Comparison of ENCODE assay signal across 20 mouse cellular contexts in the genomic region with DNA sequence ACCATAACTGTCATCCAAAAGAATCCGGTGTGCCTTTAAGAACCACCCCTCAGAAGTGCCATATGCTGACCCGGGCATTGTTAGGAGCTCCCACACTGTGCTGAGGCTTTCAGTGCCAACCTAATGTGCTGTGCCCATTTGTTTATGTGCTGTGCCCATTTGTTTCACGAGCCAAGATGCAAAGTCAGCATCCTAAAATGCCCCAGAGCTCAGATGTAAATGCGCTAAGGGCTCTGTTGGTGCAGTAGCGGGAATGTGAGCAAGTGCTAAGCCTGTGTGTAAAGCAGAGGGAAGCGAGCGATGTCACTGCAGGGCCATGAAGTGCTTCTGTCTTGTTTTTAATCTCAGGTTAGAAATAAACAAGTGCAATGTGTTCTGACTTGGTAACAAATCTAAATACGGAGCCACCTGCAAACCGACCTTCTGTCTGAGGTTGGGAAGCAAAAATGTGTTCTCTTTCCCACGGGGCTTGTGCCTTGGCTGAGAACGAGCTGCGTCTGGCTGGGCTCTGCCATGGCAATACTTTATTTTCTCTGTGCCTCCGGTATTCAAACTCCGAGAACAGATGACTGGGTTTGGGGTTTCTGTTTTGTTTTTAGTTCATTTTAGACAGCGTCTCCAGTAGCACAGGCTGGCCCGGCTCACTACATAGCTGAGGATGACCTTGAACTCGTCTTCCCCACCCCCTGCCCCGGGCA.
DNase-seq lines count a peak whose midpoint lies in the region; ATAC-seq and TF ChIP-seq lines count a peak whose summit lies in the region.
"Had no signal": no experiment of that assay in that cellular context is flagged by ENCODE, and none has a peak within 500 bp of the region (broad histone marks: within the 10 kb centered on the region; RNA-seq: fewer than 3 reads in every experiment).

No protein-coding gene starts in this region.

- H3K9me3 ChIP-seq in forebrain, postnatal 0 days (ENCODE audit: low read length): no peaks in the 10 kb centered on the region
- H3K9me3 ChIP-seq in forebrain, embryonic 13.5 days (replicated peaks): no peaks in the 10 kb centered on the region
- no peaks in the 10 kb centered on the region for H3K9me3 ChIP-seq in intestine, postnatal 0 days (ENCODE audit: control insufficient read depth)
- H3K9me3 ChIP-seq: intestine, embryonic 15.5 days; limb, embryonic 15.5 days; midbrain, embryonic 12.5 days had no signal

- DNase-seq in forebrain, postnatal 0 days: peak; percentile 16
- DNase-seq in layer of hippocampus, adult 2 months (ENCODE audit: low spot score in 2 of 2): peak in 1 of 2 experiments; percentile 12
- DNase-seq in layer of hippocampus, adult 8-10 months (ENCODE audit: low spot score in 2 of 2): no peak
- peak; percentile 93 for DNase-seq in cerebellum, adult 11-12 months
- DNase-seq in cerebellum, postnatal 36 days: peak; percentile 76 to 84
- no peak for DNase-seq in natural killer cell, adult 2 months (ENCODE audit: low spot score in 2 of 2)
- DNase-seq: gastrocnemius, postnatal 10 days; heart, postnatal 36 days; kidney, postnatal 14 days; liver, postnatal 0 days; lung, postnatal 36 days; right cerebral cortex, postnatal 25 days; thymus, postnatal 36 days had no signal

- no peak overlapping the region for H3K4me2 ChIP-seq in forebrain, postnatal 0 days (ENCODE audit: low read depth)
- H3K4me2 ChIP-seq in forebrain, embryonic 13.5 days: no peak overlapping the region
- no peak overlapping the region for H3K4me2 ChIP-seq in intestine, postnatal 0 days (replicated peaks; ENCODE audit: low read depth)
- H3K4me2 ChIP-seq: heart, embryonic 11.5 days; intestine, embryonic 15.5 days; limb, embryonic 15.5 days; midbrain, embryonic 12.5 days had no signal

- H3K36me3 ChIP-seq in forebrain, postnatal 0 days (ENCODE audit: insufficient read depth): no peaks in the 10 kb centered on the region
- H3K36me3 ChIP-seq in forebrain, embryonic 13.5 days (ENCODE audit: poor library complexity, severe bottlenecking): peaks cover 3% of the 10 kb centered on the region; the same call in 1 of the 2 replicates
- H3K36me3 ChIP-seq in intestine, postnatal 0 days (ENCODE audit: control insufficient read depth, insufficient read depth): peaks cover 13% of the 10 kb centered on the region; the same call in 1 of the 2 replicates
- H3K36me3 ChIP-seq: intestine, embryonic 15.5 days; limb, embryonic 15.5 days; midbrain, embryonic 12.5 days had no signal

- H3K4me3 ChIP-seq in forebrain, postnatal 0 days (ENCODE audit: low read depth, low read length): no peak overlapping the region
- H3K4me3 ChIP-seq in forebrain, embryonic 13.5 days: no peak overlapping the region
- no peak overlapping the region for H3K4me3 ChIP-seq in layer of hippocampus, adult 2 months
- H3K4me3 ChIP-seq in intestine, postnatal 0 days (ENCODE audit: low read depth, low read length): no peak overlapping the region
- H3K4me3 ChIP-seq: intestine, embryonic 15.5 days; limb, embryonic 15.5 days; midbrain, embryonic 12.5 days had no signal

- WGBS in forebrain, postnatal 0 days: 67% methylated on average over 18 of the region's 18 CpGs
- WGBS in forebrain, embryonic 13.5 days: 90% methylated on average over 18 of the region's 18 CpGs
- WGBS in intestine, postnatal 0 days: 83% methylated on average over 18 of the region's 18 CpGs

- H3K4me1 ChIP-seq in forebrain, postnatal 0 days (ENCODE audit: insufficient read depth): no peaks in the 10 kb centered on the region
- no peaks in the 10 kb centered on the region for H3K4me1 ChIP-seq in forebrain, embryonic 13.5 days
- H3K4me1 ChIP-seq in intestine, postnatal 0 days (replicated peaks; ENCODE audit: control insufficient read depth, insufficient read depth, low read length): no peaks in the 10 kb centered on the region
- H3K4me1 ChIP-seq: intestine, embryonic 15.5 days; limb, embryonic 15.5 days; midbrain, embryonic 12.5 days had no signal

- H3K9ac ChIP-seq in forebrain, postnatal 0 days: no peak overlapping the region
- no peak overlapping the region for H3K9ac ChIP-seq in forebrain, embryonic 13.5 days
- no peak overlapping the region for H3K9ac ChIP-seq in intestine, postnatal 0 days (ENCODE audit: low read depth, low read length)
- H3K9ac ChIP-seq: intestine, embryonic 15.5 days; limb, embryonic 15.5 days; liver, postnatal 0 days; midbrain, embryonic 12.5 days had no signal

- peak; percentile 25; the same call in 1 of the 2 replicates for ATAC-seq in forebrain, postnatal 0 days
- no peak for ATAC-seq in forebrain, embryonic 13.5 days
- no peak for ATAC-seq in intestine, postnatal 0 days
- ATAC-seq: intestine, embryonic 15.5 days; liver, postnatal 0 days; Patski had no signal

- TF ChIP-seq CTCF in forebrain, postnatal 0 days (IDR thresholded peaks at IDR 0.05; ENCODE audit: low read depth): no peak
- no peak for TF ChIP-seq CTCF in layer of hippocampus, adult 2 months (conservative IDR thresholded peaks at IDR 0.05)
- no peak for TF ChIP-seq CTCF in intestine, postnatal 0 days (IDR thresholded peaks at IDR 0.05; ENCODE audit: low read depth)

- H3K27ac ChIP-seq in forebrain, postnatal 0 days (ENCODE audit: low read depth, low read length): no peak overlapping the region
- H3K27ac ChIP-seq in forebrain, embryonic 13.5 days: no peak overlapping the region
- H3K27ac ChIP-seq in layer of hippocampus, adult 2 months: peak overlapping the region; percentile 41; the same call in 1 of the 2 replicates
- H3K27ac ChIP-seq in intestine, postnatal 0 days (ENCODE audit: low read depth, low read length): no peak overlapping the region
- H3K27ac ChIP-seq: intestine, embryonic 15.5 days; limb, embryonic 15.5 days; midbrain, embryonic 12.5 days had no signal

- H3K27me3 ChIP-seq in forebrain, postnatal 0 days (ENCODE audit: insufficient read depth, low read length): no peaks in the 10 kb centered on the region
- H3K27me3 ChIP-seq in forebrain, embryonic 13.5 days: no peaks in the 10 kb centered on the region
- no peaks in the 10 kb centered on the region for H3K27me3 ChIP-seq in intestine, postnatal 0 days (replicated peaks; ENCODE audit: control insufficient read depth, insufficient read depth, low read length)
- H3K27me3 ChIP-seq: intestine, embryonic 15.5 days; limb, embryonic 15.5 days; midbrain, embryonic 12.5 days; Patski had no signal

Comparison
In these comparisons a context has a peak if more than half of its experiments do, and no peak if none do; other contexts are left out.
1. DNase-seq: peak in forebrain, postnatal 0 days (single experiment), cerebellum, adult 11-12 months (single experiment) and cerebellum, postnatal 36 days (2 of 2); none in layer of hippocampus, adult 8-10 months (0 of 2) and natural killer cell, adult 2 months (0 of 2).